Mouse (Mus musculus) kidney, embryonic 14.5 days (tissue): ENCODE results near the gene Med17. TPM values are rescaled to one million over a fixed set of nuclear protein-coding genes. Genes with fewer than 3 reads are reported as not detected.
A peak's percentile ranks its signal among the peaks of the same experiment; 100 is the strongest.
"Not testable (repeated sequence)": the region's sequence is repeated elsewhere in the genome, so short reads cannot be mapped to it uniquely, and the experiment has no call there.

Source experiments
- ATAC-seq: fragments of 200-750 bp; cut with Nextera tagmentation; 2 replicates; pipeline ENCODE4 v1.8.0; 2017; ENCODE audit warnings: moderate number of reproducible peaks, mild to moderate bottlenecking, moderate TSS enrichment, moderate library complexity; ENCODE audit not compliant: low FRiP score, low TSS enrichment
- H3K27ac ChIP-seq: fragments of 300-500 bp; sonication (generic); 2 replicates; pipeline ENCODE4 v1.5.1; 2014; ENCODE audit warnings: low read depth, mild to moderate bottlenecking, low read length, moderate library complexity, mixed read lengths
- H3K27me3 ChIP-seq: fragments of 300-500 bp; sonication (generic); 2 replicates; pipeline ENCODE4 v1.6.1; 2014; ENCODE audit warnings: mild to moderate bottlenecking, low read length; ENCODE audit not compliant: control insufficient read depth, insufficient read depth
- H3K36me3 ChIP-seq: fragments of 300-500 bp; sonication (generic); 2 replicates; pipeline ENCODE4 v1.6.1; 2014; ENCODE audit warnings: low read length, mixed read lengths; ENCODE audit not compliant: control insufficient read depth, insufficient read depth
- H3K4me1 ChIP-seq: fragments of 300-500 bp; sonication (generic); 2 replicates; pipeline ENCODE4 v1.6.1; 2014; ENCODE audit warnings: low read length, mixed read lengths; ENCODE audit not compliant: control insufficient read depth, insufficient read depth
- H3K4me2 ChIP-seq: fragments of 300-500 bp; sonication (generic); replicated peaks from 2 replicates; pipeline ENCODE4 v1.6.1; 2014; ENCODE audit warnings: low read depth, mild to moderate bottlenecking, low read length
- H3K4me3 ChIP-seq: fragments of 300-500 bp; sonication (generic); 2 replicates; pipeline ENCODE4 v1.5.1; 2014; ENCODE audit warnings: mild to moderate bottlenecking, low read length
- H3K9ac ChIP-seq: fragments of 300-500 bp; sonication (generic); 2 replicates; pipeline ENCODE4 v1.6.1; 2014; ENCODE audit warnings: low read depth, mild to moderate bottlenecking, low read length, moderate library complexity
- H3K9me3 ChIP-seq: fragments of 300-500 bp; sonication (generic); 2 replicates; pipeline ENCODE4 v1.6.1; 2016; ENCODE audit warnings: low read length; ENCODE audit not compliant: control insufficient read depth
- WGBS: fragments of 180-500 bp; shearing (Covaris S2); extraction: QIAGEN DNeasy Blood & Tissue Kit; methylation state at CpG from one replicate; pipeline ENCODE4 v1.1.7; 2014; 5-methylcytosine and 5-hydroxymethylcytosine counted together
- polyA plus RNA-seq: library from polyadenylated mRNA; unstranded; fragments of >200 nt; fragmentation: Nextera tagmentation; extraction: Ambion mirVana; gene quantifications from 2 replicates; pipeline ENCODE4 v1.2.1, GENCODE M21; 2014

Med17 gene
- polyA plus RNA-seq, 1 experiment from 2014 or later: 40.2 TPM

GRCm38 (mm10) chr9:15309425-15309824 lies 29.7 kb upstream of the Med17 start:
- Histone ChIP-seq H3K9ac (peak overlapping the region; percentile 28; the same call in 1 of the 2 replicates), H3K9me3 (no peaks in the 10 kb centered on the region), H3K27ac (no peak overlapping the region), H3K36me3 (peaks cover 71% of the 10 kb centered on the region), H3K4me2 (peak overlapping the region; percentile 8), H3K4me3 (peak overlapping the region; percentile 19; the same call in 1 of the 2 replicates), H3K4me1 (peaks cover 19% of the 10 kb centered on the region), H3K27me3 (no peaks in the 10 kb centered on the region)
- ATAC-seq: no peak
- WGBS: 71% methylated on average over 4 of the region's 4 CpGs

GRCm38 (mm10) chr9:15308254-15308653 lies 28.5 kb upstream of the Med17 start:
- no peak for ATAC-seq
- Histone ChIP-seq H3K9ac (no peak overlapping the region), H3K27ac (no peak overlapping the region), H3K36me3 (peaks cover 59% of the 10 kb centered on the region), H3K4me2 (peak overlapping the region; percentile 67), H3K4me1 (peaks cover 19% of the 10 kb centered on the region), H3K9me3 (no peaks in the 10 kb centered on the region), H3K27me3 (no peaks in the 10 kb centered on the region), H3K4me3 (peak overlapping the region; percentile 74)
- WGBS: 64% methylated on average over 2 of the region's 2 CpGs

- H3K9ac ChIP-seq: peak overlapping the region; percentile 91
- H3K27ac ChIP-seq: no peak overlapping the region
- no peaks in the 10 kb centered on the region for H3K27me3 ChIP-seq
- H3K36me3 ChIP-seq: peaks cover 49% of the 10 kb centered on the region
- peaks cover 19% of the 10 kb centered on the region for H3K4me1 ChIP-seq
- peak overlapping the region; percentile 74 for H3K4me3 ChIP-seq
- no peak for ATAC-seq
- H3K4me2 ChIP-seq: peak overlapping the region; percentile 67
- H3K9me3 ChIP-seq: no peaks in the 10 kb centered on the region
- WGBS: 5% methylated on average over 6 of the region's 6 CpGs
Measured at GRCm38 (mm10) chr9:15307257-15307656, 27.5 kb upstream of the Med17 start.

GRCm38 (mm10) chr9:15306398-15307119 lies 26.8 kb upstream of the Med17 start, which contains the start of gene 4931406C07Rik:
Gene 4931406C07Rik, minus strand, starts transcription at chr9:15306448.
- no peaks in the 10 kb centered on the region for H3K27me3 ChIP-seq
- peak; percentile 80 for ATAC-seq
- peak within 1 kb of the TSS; percentile 74 for H3K4me3 ChIP-seq
- H3K36me3 ChIP-seq: peaks cover 42% of the 10 kb centered on the region
- H3K27ac ChIP-seq: peak within 1 kb of the TSS; percentile 85
- H3K4me1 ChIP-seq: peaks cover 21% of the 10 kb centered on the region
- H3K9me3 ChIP-seq: no peaks in the 10 kb centered on the region
- H3K9ac ChIP-seq: peak within 1 kb of the TSS; percentile 91
- under 1% methylated on average over 35 of the region's 35 CpGs for WGBS
- H3K4me2 ChIP-seq: peak within 1 kb of the TSS; percentile 67

- Histone ChIP-seq H3K27ac (peak within 1 kb of the TSS; percentile 85), H3K27me3 (no peaks in the 10 kb centered on the region), H3K4me2 (peak within 1 kb of the TSS; percentile 67), H3K9me3 (no peaks in the 10 kb centered on the region), H3K4me3 (peak within 1 kb of the TSS; percentile 74), H3K9ac (peak within 1 kb of the TSS; percentile 91), H3K4me1 (peaks cover 25% of the 10 kb centered on the region), H3K36me3 (peaks cover 34% of the 10 kb centered on the region)
- ATAC-seq: peak; percentile 97
- 13% methylated on average over 45 of the region's 45 CpGs for WGBS
Measured at GRCm38 (mm10) chr9:15305503-15306397, 26.0 kb upstream of the Med17 start, which contains the start of gene Taf1d. Gene Taf1d, plus strand, starts transcription at chr9:15306214.

GRCm38 (mm10) chr9:15302881-15303280 lies 23.1 kb upstream of the Med17 start:
- no peak for ATAC-seq
- Histone ChIP-seq H3K4me3 (no peak overlapping the region), H3K4me2 (no peak overlapping the region), H3K36me3 (peaks cover 6% of the 10 kb centered on the region), H3K4me1 (peaks cover 11% of the 10 kb centered on the region), H3K27ac (no peak overlapping the region), H3K9me3 (no peaks in the 10 kb centered on the region), H3K27me3 (no peaks in the 10 kb centered on the region), H3K9ac (no peak overlapping the region)
- 78% methylated on average over 2 of the region's 2 CpGs for WGBS

GRCm38 (mm10) chr9:15302006-15302405 lies 22.3 kb upstream of the Med17 start:
- H3K9ac ChIP-seq, H3K36me3 ChIP-seq, ATAC-seq, H3K27me3 ChIP-seq, H3K27ac ChIP-seq, H3K4me1 ChIP-seq, H3K9me3 ChIP-seq, H3K4me2 ChIP-seq, H3K4me3 ChIP-seq: not testable (repeated sequence)
- 86% methylated on average over 6 of the region's 6 CpGs for WGBS

GRCm38 (mm10) chr9:15301399-15301798 lies 21.7 kb upstream of the Med17 start:
- ATAC-seq: 0 out of 2 replicates have a peak, but pooled peaks have one; percentile 8
- Histone ChIP-seq H3K4me3 (no peak overlapping the region), H3K27me3 (no peaks in the 10 kb centered on the region), H3K9me3 (no peaks in the 10 kb centered on the region), H3K9ac (no peak overlapping the region), H3K4me2 (peak overlapping the region; percentile 1; the same call in 1 of the 2 replicates), H3K27ac (peak overlapping the region; percentile 64), H3K4me1 (peaks cover 6% of the 10 kb centered on the region; the same call in 1 of the 2 replicates), H3K36me3 (no peaks in the 10 kb centered on the region; the same call in 1 of the 2 replicates)
- 11% methylated on average over 6 of the region's 6 CpGs for WGBS
